Mouse (Mus musculus): ENCODE data around the gene Cenpv. TPM values are rescaled to one million over a fixed set of nuclear protein-coding genes. Genes with fewer than 3 reads are reported as not detected.

The Cenpv gene
- total and polyA plus RNA-seq, 3 experiments, result 149 to 2,878 (median 178) TPM

DNA sequence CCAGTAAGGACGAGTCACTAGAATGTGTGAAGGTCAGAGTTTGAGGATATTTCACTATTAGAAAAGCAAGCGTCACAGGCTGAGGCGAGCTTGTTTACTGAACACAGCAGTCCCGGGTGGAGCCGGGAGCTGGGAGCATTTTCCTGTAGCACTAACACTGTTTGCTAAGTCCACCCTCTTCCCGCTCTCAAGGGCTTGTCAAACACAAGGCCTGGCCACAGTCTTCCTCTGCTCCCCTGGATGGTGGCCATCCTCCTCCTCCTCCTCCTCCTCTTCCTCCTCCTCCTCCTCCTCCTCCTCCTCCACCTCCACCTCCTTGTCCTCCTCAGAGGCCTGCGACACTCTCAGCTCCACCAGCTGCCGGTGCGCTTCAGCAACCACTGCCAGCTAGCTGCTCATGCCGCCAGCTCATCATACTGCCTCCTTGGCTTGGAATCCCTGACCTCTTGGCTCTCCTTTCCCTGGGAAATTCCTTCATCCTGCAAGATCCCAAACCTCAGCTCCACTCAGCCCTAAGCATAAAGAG lies 43.7 kb downstream of the Cenpv start:
- Histone ChIP-seq H3K4me3 (ENCODE audit: control insufficient read depth in 1 of 2, insufficient read depth in 1 of 2, low read depth in 2 of 2, low read length in 2 of 2) (no peak overlapping the region), H3K36me3 (ENCODE audit: control insufficient read depth in 1 of 2, insufficient read depth in 2 of 2, low read length in 2 of 2) (no peaks in the 10 kb centered on the region), H3K9me3 (replicated peaks; ENCODE audit: insufficient read depth, low read length) (no peaks in the 10 kb centered on the region), H3K79me2 (ENCODE audit: control insufficient read depth, insufficient read depth, low read length, poor library complexity) (no peaks in the 10 kb centered on the region), H3K4me1 (ENCODE audit: control insufficient read depth in 1 of 2, insufficient read depth in 2 of 2, low read length in 2 of 2) (no peaks in the 10 kb centered on the region), H3K9ac (ENCODE audit: control insufficient read depth, low read depth, low read length, poor library complexity, severe bottlenecking) (no peak overlapping the region), H3K27ac (ENCODE audit: control insufficient read depth, low read depth, low read length) (no peak overlapping the region), H3K27me3 (ENCODE audit: control insufficient read depth in 1 of 2, insufficient read depth in 2 of 2, low read length in 2 of 2) (no peaks in the 10 kb centered on the region)
- no peak for DNase-seq (ENCODE audit: low read depth, low spot score)
- TF ChIP-seq GABPA (IDR thresholded peaks at IDR 0.05; ENCODE audit: low read depth, low read length), result no peak
- no peak for TF ChIP-seq KAT2A (conservative IDR thresholded peaks at IDR 0.05; ENCODE audit: low read depth, low read length)

DNA sequence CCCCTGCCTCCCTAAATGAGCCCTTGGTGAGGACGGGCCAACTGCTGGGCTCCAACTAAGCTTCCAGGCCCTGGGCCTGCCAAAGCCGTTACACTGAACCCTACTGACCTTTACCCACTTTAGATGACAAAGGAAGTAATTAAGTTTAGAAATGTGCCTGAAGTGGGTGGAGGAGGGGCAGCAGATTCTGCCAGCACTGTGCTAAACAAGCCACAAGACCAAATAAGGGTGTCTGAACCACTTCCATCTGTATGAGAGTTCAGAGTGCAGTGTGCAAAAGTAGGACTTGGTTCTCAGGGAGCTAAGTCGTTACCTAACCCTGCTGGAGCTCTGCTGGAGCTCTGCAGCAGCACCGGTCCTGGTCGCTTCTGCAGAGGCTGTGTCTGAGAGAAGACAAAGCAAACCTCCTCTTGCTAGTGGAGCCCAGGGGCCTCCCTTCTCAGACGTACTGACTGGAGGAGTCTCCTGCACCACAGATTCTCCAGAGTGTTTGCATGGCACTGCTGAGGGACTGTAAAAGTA lies 44.2 kb downstream of the Cenpv start:
- DNase-seq (ENCODE audit: low read depth, low spot score), result no peak

DNA sequence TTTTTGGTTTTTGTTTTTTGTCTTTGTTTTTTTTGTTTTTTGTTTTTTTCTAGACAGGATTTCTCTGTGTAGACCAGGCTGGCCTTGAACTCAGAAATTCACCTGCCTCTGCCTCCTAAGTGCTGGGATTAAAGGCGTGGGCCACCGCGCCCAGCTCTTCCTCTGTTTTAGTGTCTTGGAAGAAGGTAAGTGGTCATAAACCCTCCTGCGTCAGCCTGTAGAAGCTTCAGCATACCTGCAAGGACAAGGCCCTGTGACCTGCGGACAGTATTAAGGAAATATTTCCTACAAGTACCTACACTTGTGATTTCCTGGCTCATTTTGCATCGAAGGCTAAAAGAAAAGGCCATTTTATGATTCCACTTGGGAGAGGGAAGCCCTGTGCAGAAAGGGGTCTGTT lies 45.4 kb downstream of the Cenpv start:
- Histone ChIP-seq H3K9me3 (replicated peaks; ENCODE audit: insufficient read depth, low read length) (no peaks in the 10 kb centered on the region), H3K79me2 (ENCODE audit: control insufficient read depth, insufficient read depth, low read length, poor library complexity) (no peaks in the 10 kb centered on the region), H3K36me3 (ENCODE audit: control insufficient read depth in 1 of 2, insufficient read depth in 2 of 2, low read length in 2 of 2) (no peaks in the 10 kb centered on the region), H3K27ac (ENCODE audit: control insufficient read depth, low read depth, low read length) (no peak overlapping the region), H3K9ac (ENCODE audit: control insufficient read depth, low read depth, low read length, poor library complexity, severe bottlenecking) (no peak overlapping the region), H3K4me1 (ENCODE audit: control insufficient read depth in 1 of 2, insufficient read depth in 2 of 2, low read length in 2 of 2) (no peaks in the 10 kb centered on the region), H3K27me3 (ENCODE audit: control insufficient read depth in 1 of 2, insufficient read depth in 2 of 2, low read length in 2 of 2) (no peaks in the 10 kb centered on the region), H3K4me3 (ENCODE audit: control insufficient read depth in 1 of 2, insufficient read depth in 1 of 2, low read depth in 2 of 2, low read length in 2 of 2) (no peak overlapping the region)
- TF ChIP-seq MXI1 (IDR thresholded peaks at IDR 0.05; ENCODE audit: low read depth, low read length), result no peak
- TF ChIP-seq RAD21 (IDR thresholded peaks at IDR 0.05; ENCODE audit: low read depth, low read length), result no peak
- TF ChIP-seq ZMIZ1 (IDR thresholded peaks at IDR 0.05; ENCODE audit: low read depth, low read length), result no peak
- TF ChIP-seq UBTF (IDR thresholded peaks at IDR 0.05; ENCODE audit: borderline replicate concordance, insufficient read depth, low read depth, low read length), result no peak
- no peak for TF ChIP-seq SIN3A (IDR thresholded peaks at IDR 0.05; ENCODE audit: low read length)
- TF ChIP-seq MAZ (IDR thresholded peaks at IDR 0.05; ENCODE audit: low read depth, low read length), result no peak
- no peak for TF ChIP-seq TAL1 (IDR thresholded peaks at IDR 0.05; ENCODE audit: low read length)
- TF ChIP-seq USF1 (IDR thresholded peaks at IDR 0.05; ENCODE audit: low read depth, low read length), result no peak
- no peak for TF ChIP-seq E2F4 (IDR thresholded peaks at IDR 0.05; ENCODE audit: borderline replicate concordance, low read depth, low read length)
- no peak for TF ChIP-seq TCF12 (IDR thresholded peaks at IDR 0.05; ENCODE audit: low read depth, low read length)
- no peak for TF ChIP-seq MYC (IDR thresholded peaks at IDR 0.05; ENCODE audit: low read depth, low read length)
- DNase-seq (ENCODE audit: low read depth, low spot score), result no peak

More for the DNA sequence above, 44.2 kb downstream of the Cenpv start:
- TF ChIP-seq ZNF384 (IDR thresholded peaks at IDR 0.05; ENCODE audit: low read depth, low read length) (no peak), POLR2AphosphoS5 (IDR thresholded peaks at IDR 0.05; ENCODE audit: borderline replicate concordance, low read depth, low read length) (no peak), NELFE (IDR thresholded peaks at IDR 0.05; ENCODE audit: low read depth, low read length) (no peak), MAX (IDR thresholded peaks at IDR 0.05; ENCODE audit: low read length) (no peak), TBP (IDR thresholded peaks at IDR 0.05; ENCODE audit: low read depth, low read length) (no peak), MEF2A (IDR thresholded peaks at IDR 0.05; ENCODE audit: extremely low read depth, insufficient replicate concordance, low read depth, low read length, poor library complexity, severe bottlenecking) (no peak), KAT2A (conservative IDR thresholded peaks at IDR 0.05; ENCODE audit: low read depth, low read length) (no peak), NRF1 (IDR thresholded peaks at IDR 0.05; ENCODE audit: insufficient read depth, low read depth, low read length, poor library complexity, severe bottlenecking) (no peak), ELF1 (IDR thresholded peaks at IDR 0.05; ENCODE audit: low read depth, low read length) (no peak), ZMIZ1 (IDR thresholded peaks at IDR 0.05; ENCODE audit: low read depth, low read length) (no peak), TAL1 (IDR thresholded peaks at IDR 0.05; ENCODE audit: low read length) (no peak), POLR2AphosphoS2 (IDR thresholded peaks at IDR 0.05; ENCODE audit: low read length) (no peak), EP300 (IDR thresholded peaks at IDR 0.05; ENCODE audit: low read depth in 1 of 2, low read length in 2 of 2) (no peak), ETS1 (IDR thresholded peaks at IDR 0.05; ENCODE audit: low read depth, low read length) (no peak)
- Histone ChIP-seq H3K9ac (ENCODE audit: control insufficient read depth, low read depth, low read length, poor library complexity, severe bottlenecking) (no peak overlapping the region), H3K79me2 (ENCODE audit: control insufficient read depth, insufficient read depth, low read length, poor library complexity) (no peaks in the 10 kb centered on the region), H3K9me3 (replicated peaks; ENCODE audit: insufficient read depth, low read length) (no peaks in the 10 kb centered on the region), H3K36me3 (ENCODE audit: control insufficient read depth in 1 of 2, insufficient read depth in 2 of 2, low read length in 2 of 2) (no peaks in the 10 kb centered on the region), H3K4me3 (ENCODE audit: control insufficient read depth in 1 of 2, insufficient read depth in 1 of 2, low read depth in 2 of 2, low read length in 2 of 2) (no peak overlapping the region), H3K4me1 (ENCODE audit: control insufficient read depth in 1 of 2, insufficient read depth in 2 of 2, low read length in 2 of 2) (no peaks in the 10 kb centered on the region), H3K27me3 (ENCODE audit: control insufficient read depth in 1 of 2, insufficient read depth in 2 of 2, low read length in 2 of 2) (no peaks in the 10 kb centered on the region), H3K27ac (ENCODE audit: control insufficient read depth, low read depth, low read length) (no peak overlapping the region)

All from MEL (cell line).